8 mouse cellular contexts compared by ENCODE assay signal in genomic region chr7:16310521-16311452, GRCm38 (mm10). TPM values are rescaled to one million over a fixed set of nuclear protein-coding genes. Genes with fewer than 3 reads are reported as not detected.
DNase-seq lines count a peak whose midpoint lies in the region; ATAC-seq and TF ChIP-seq lines count a peak whose summit lies in the region.

No protein-coding gene starts in this region.

- H3K36me3 ChIP-seq in testis, adult 2 months (ENCODE audit: control insufficient read depth, insufficient read depth, low read length), result no peaks in the 10 kb centered on the region
- H3K36me3 ChIP-seq in limb, embryonic 14.5 days (ENCODE audit: control insufficient read depth, insufficient read depth, low read length), result no peaks in the 10 kb centered on the region
- no peaks in the 10 kb centered on the region for H3K36me3 ChIP-seq in midbrain, postnatal 0 days (ENCODE audit: insufficient read depth, low read length)
- H3K36me3 ChIP-seq in thymus, adult 2 months (ENCODE audit: control insufficient read depth, insufficient read depth, low read length), result no peaks in the 10 kb centered on the region

- TF ChIP-seq POLR2A in testis, adult 2 months (IDR thresholded peaks at IDR 0.05; ENCODE audit: control insufficient read depth, low read depth, low read length), result no peak
- no peak for TF ChIP-seq POLR2A in cerebellum, adult 2 months (IDR thresholded peaks at IDR 0.05; ENCODE audit: borderline replicate concordance, insufficient read depth, low read length)
- TF ChIP-seq POLR2A in limb, embryonic 14.5 days (IDR thresholded peaks at IDR 0.05; ENCODE audit: borderline replicate concordance, extremely low read depth, insufficient read depth, insufficient read length), result no peak
- TF ChIP-seq POLR2A in thymus, adult 2 months (IDR thresholded peaks at IDR 0.05; ENCODE audit: control insufficient read depth, extremely low read depth, insufficient read depth, low read length, poor library complexity), result no peak; the same call in 1 of the 2 replicates

- under 1% methylated on average over 31 of the region's 31 CpGs for WGBS in cerebellum, adult 2 months
- WGBS in limb, embryonic 14.5 days, result under 1% methylated on average over 30 of the region's 31 CpGs
- WGBS in midbrain, postnatal 0 days, result under 1% methylated on average over 31 of the region's 31 CpGs
- under 1% methylated on average over 31 of the region's 31 CpGs for WGBS in thymus, adult 2 months

- no peak for ATAC-seq in limb, embryonic 14.5 days (ENCODE audit: low FRiP score, low read depth)
- peak; percentile 57; the same call in 1 of the 2 replicates for ATAC-seq in midbrain, postnatal 0 days (ENCODE audit: low FRiP score)

- peaks cover 43% of the 10 kb centered on the region for H3K4me1 ChIP-seq in testis, adult 2 months (ENCODE audit: control insufficient read depth, insufficient read depth, low read length)
- H3K4me1 ChIP-seq in cerebellum, adult 2 months (ENCODE audit: control insufficient read depth, insufficient read depth, low read length), result peaks cover 11% of the 10 kb centered on the region
- peaks cover 42% of the 10 kb centered on the region for H3K4me1 ChIP-seq in limb, embryonic 14.5 days (ENCODE audit: control insufficient read depth, insufficient read depth, low read length)
- peaks cover 13% of the 10 kb centered on the region for H3K4me1 ChIP-seq in midbrain, postnatal 0 days (ENCODE audit: insufficient read depth, low read length)
- peaks cover 54% of the 10 kb centered on the region for H3K4me1 ChIP-seq in thymus, adult 2 months (replicated peaks; ENCODE audit: control insufficient read depth, insufficient read depth, low read length)

- H3K27ac ChIP-seq in testis, adult 2 months (ENCODE audit: control insufficient read depth, insufficient read depth, low read depth, low read length), result no peak overlapping the region; the same call in 1 of the 2 replicates
- H3K27ac ChIP-seq in cerebellum, adult 2 months (ENCODE audit: insufficient read depth, low read length), result peak overlapping the region; percentile 67
- peak overlapping the region; percentile 33; the same call in 1 of the 2 replicates for H3K27ac ChIP-seq in limb, embryonic 14.5 days (replicated peaks; ENCODE audit: low read depth, low read length)
- H3K27ac ChIP-seq in midbrain, postnatal 0 days (ENCODE audit: low read depth, low read length), result peak overlapping the region; percentile 57; the same call in 1 of the 2 replicates
- H3K27ac ChIP-seq in thymus, adult 2 months (ENCODE audit: control insufficient read depth, insufficient read depth, low read length), result peak overlapping the region; percentile 15

- H3K4me2 ChIP-seq in limb, embryonic 14.5 days (replicated peaks; ENCODE audit: low read depth, low read length, severe bottlenecking), result peak overlapping the region; percentile 97
- H3K4me2 ChIP-seq in midbrain, postnatal 0 days (ENCODE audit: low read depth, low read length, poor library complexity, severe bottlenecking), result peak overlapping the region; percentile 97

- H3K27me3 ChIP-seq in testis, adult 2 months (ENCODE audit: control insufficient read depth, insufficient read depth, low read length), result no peaks in the 10 kb centered on the region
- no peaks in the 10 kb centered on the region for H3K27me3 ChIP-seq in cerebellum, adult 2 months (ENCODE audit: control insufficient read depth, insufficient read depth, low read length)
- 0 out of 2 replicates have a peak, but pooled peaks cover 5% of the 10 kb centered on the region for H3K27me3 ChIP-seq in limb, embryonic 14.5 days (ENCODE audit: control insufficient read depth, insufficient read depth, low read length)
- H3K27me3 ChIP-seq in midbrain, postnatal 0 days (ENCODE audit: insufficient read depth, low read length), result no peaks in the 10 kb centered on the region
- peaks cover 10% of the 10 kb centered on the region; the same call in 1 of the 2 replicates for H3K27me3 ChIP-seq in thymus, adult 2 months (ENCODE audit: control insufficient read depth, insufficient read depth, low read length)

- TF ChIP-seq CTCF in testis, adult 2 months (IDR thresholded peaks at IDR 0.05; ENCODE audit: control insufficient read depth, insufficient read depth, insufficient replicate concordance, low read depth, low read length), result no peak
- no peak for TF ChIP-seq CTCF in cerebellum, adult 2 months (IDR thresholded peaks at IDR 0.05; ENCODE audit: borderline replicate concordance, insufficient read depth, low read depth, low read length)
- no peak; the same call in 1 of the 2 replicates for TF ChIP-seq CTCF in midbrain, postnatal 0 days (IDR thresholded peaks at IDR 0.05)
- no peak for TF ChIP-seq CTCF in thymus, adult 2 months (IDR thresholded peaks at IDR 0.05; ENCODE audit: borderline replicate concordance, control insufficient read depth, extremely low read depth, insufficient read depth, low read length, poor library complexity)

- H3K4me3 ChIP-seq in testis, adult 2 months (ENCODE audit: control insufficient read depth, low read depth, low read length), result peak overlapping the region; percentile 73
- peak overlapping the region; percentile 76 for H3K4me3 ChIP-seq in cerebellum, adult 2 months (replicated peaks; ENCODE audit: insufficient read depth, low read depth, low read length)
- H3K4me3 ChIP-seq in limb, embryonic 14.5 days (replicated peaks; ENCODE audit: low read length), result peak overlapping the region; percentile 61
- peak overlapping the region; percentile 81 for H3K4me3 ChIP-seq in midbrain, postnatal 0 days (ENCODE audit: low read depth, low read length)
- H3K4me3 ChIP-seq in thymus, adult 2 months (ENCODE audit: control insufficient read depth, insufficient read depth, low read length), result peak overlapping the region; percentile 74

- peak overlapping the region; percentile 56 for H3K9ac ChIP-seq in limb, embryonic 14.5 days (ENCODE audit: low read depth, low read length, severe bottlenecking)
- peak overlapping the region; percentile 66 for H3K9ac ChIP-seq in midbrain, postnatal 0 days (replicated peaks; ENCODE audit: low read length, poor library complexity, severe bottlenecking)

- no peak for DNase-seq in testis, postnatal 14 days (ENCODE audit: low spot score)
- DNase-seq in cerebellum, adult 2 months, result peak; percentile 64 to 66
- DNase-seq in gastrocnemius, postnatal 25 days, result peak; percentile 34
- DNase-seq in kidney, adult 18-20 months, result peak; percentile 33
- DNase-seq in limb, embryonic 14.5 days (ENCODE audit: low spot score), result peak; percentile 25
- peak; percentile 50 for DNase-seq in midbrain, postnatal 0 days (ENCODE audit: low spot score)
- peak; percentile 51 for DNase-seq in thymus, adult 2 months

- H3K9me3 ChIP-seq in limb, embryonic 14.5 days (ENCODE audit: control insufficient read depth, low read length), result no peaks in the 10 kb centered on the region
- H3K9me3 ChIP-seq in midbrain, postnatal 0 days (ENCODE audit: low read length), result no peaks in the 10 kb centered on the region

RNA-seq across cellular contexts. Expression of gene Bbc3, which starts 2.6 kb away (rescaled TPM):
- 4.0 and 6.1 TPM in 2 replicates for polyA plus RNA-seq in testis, adult 2 months (2012; rRNA removed)
- polyA plus RNA-seq in cerebellum, adult 2 months (2012; rRNA removed), result 17.0 and 20.3 TPM in 2 replicates
- total RNA-seq in gastrocnemius, postnatal 25 days (2021), result 1 to 10 TPM; 1.7 to 2.4 TPM
- polyA plus RNA-seq in limb, embryonic 14.5 days (2012; rRNA removed), result 7.4 and 11.9 TPM in 2 replicates
- 3.7 and 4.0 TPM in 2 replicates for polyA plus RNA-seq in limb, embryonic 14.5 days (2014; fragmentation: Nextera tagmentation; extraction: Ambion mirVana)
- total RNA-seq in midbrain, postnatal 0 days (2014; rRNA removed), result 45.1 and 50.6 TPM in 2 replicates
- polyA plus RNA-seq in midbrain, postnatal 0 days (2015; fragmentation: Nextera tagmentation; extraction: Ambion mirVana), result 38.9 and 39.0 TPM in 2 replicates
- 49.8 and 84.9 TPM in 2 replicates for polyA plus RNA-seq in thymus, adult 2 months (2012; rRNA removed)

RNA-seq across cellular contexts. Expression of gene Ccdc9, which starts 24.2 kb away (rescaled TPM):
- 46.0 and 47.1 TPM in 2 replicates for polyA plus RNA-seq in testis, adult 2 months (2012; rRNA removed)
- 81.1 and 91.1 TPM in 2 replicates for polyA plus RNA-seq in cerebellum, adult 2 months (2012; rRNA removed)
- total RNA-seq in gastrocnemius, postnatal 25 days (2021), result 10 to 100 TPM; 29.1 to 36.9 TPM
- 64.4 and 84.8 TPM in 2 replicates for polyA plus RNA-seq in limb, embryonic 14.5 days (2012; rRNA removed)
- polyA plus RNA-seq in limb, embryonic 14.5 days (2014; fragmentation: Nextera tagmentation; extraction: Ambion mirVana), result 15.9 and 17.7 TPM in 2 replicates
- total RNA-seq in midbrain, postnatal 0 days (2014; rRNA removed), result 31.5 and 35.0 TPM in 2 replicates
- 12.7 and 13.6 TPM in 2 replicates for polyA plus RNA-seq in midbrain, postnatal 0 days (2015; fragmentation: Nextera tagmentation; extraction: Ambion mirVana)
- 39.4 and 43.0 TPM in 2 replicates for polyA plus RNA-seq in thymus, adult 2 months (2012; rRNA removed)

RNA-seq across cellular contexts. Expression of gene Inafm1, which starts 37.4 kb away (rescaled TPM):
- polyA plus RNA-seq in testis, adult 2 months (2012; rRNA removed), result 19.5 and 22.5 TPM in 2 replicates
- polyA plus RNA-seq in cerebellum, adult 2 months (2012; rRNA removed), result 60.1 and 61.1 TPM in 2 replicates
- 10 to 100 TPM; 13.1 to 13.2 TPM for total RNA-seq in gastrocnemius, postnatal 25 days (2021)
- 48.7 and 57.8 TPM in 2 replicates for polyA plus RNA-seq in limb, embryonic 14.5 days (2012; rRNA removed)
- 24.3 and 27.4 TPM in 2 replicates for polyA plus RNA-seq in limb, embryonic 14.5 days (2014; fragmentation: Nextera tagmentation; extraction: Ambion mirVana)
- 58.2 and 60.5 TPM in 2 replicates for total RNA-seq in midbrain, postnatal 0 days (2014; rRNA removed)
- 84.2 and 84.5 TPM in 2 replicates for polyA plus RNA-seq in midbrain, postnatal 0 days (2015; fragmentation: Nextera tagmentation; extraction: Ambion mirVana)
- 44.7 and 62.2 TPM in 2 replicates for polyA plus RNA-seq in thymus, adult 2 months (2012; rRNA removed)

RNA-seq across cellular contexts. Expression of gene C5ar1, which starts 51.4 kb away (rescaled TPM):
- polyA plus RNA-seq in testis, adult 2 months (2012; rRNA removed), result 0.53 and 0.65 TPM in 2 replicates
- polyA plus RNA-seq in cerebellum, adult 2 months (2012; rRNA removed), result 0.75 and 0.95 TPM in 2 replicates
- total RNA-seq in gastrocnemius, postnatal 25 days (2021), result 1 to 10 TPM; 1.6 to 2.9 TPM
- 3.2 and 5.4 TPM in 2 replicates for polyA plus RNA-seq in limb, embryonic 14.5 days (2012; rRNA removed)
- polyA plus RNA-seq in limb, embryonic 14.5 days (2014; fragmentation: Nextera tagmentation; extraction: Ambion mirVana), result 2.8 and 3.1 TPM in 2 replicates
- 0.85 and 1.4 TPM in 2 replicates for total RNA-seq in midbrain, postnatal 0 days (2014; rRNA removed)
- polyA plus RNA-seq in midbrain, postnatal 0 days (2015; fragmentation: Nextera tagmentation; extraction: Ambion mirVana), result 1.4 TPM in 2 replicates
- polyA plus RNA-seq in thymus, adult 2 months (2012; rRNA removed), result 3.2 and 4.1 TPM in 2 replicates
